Mouse (Mus musculus): ENCODE measurements at regions not wholly inside any gene's neighbourhood (a gene's known extent, or its start where the extent isn't known, plus 50 kb on each side); places are given as distances from the start of the nearest gene placed in this dataset.

DNA sequence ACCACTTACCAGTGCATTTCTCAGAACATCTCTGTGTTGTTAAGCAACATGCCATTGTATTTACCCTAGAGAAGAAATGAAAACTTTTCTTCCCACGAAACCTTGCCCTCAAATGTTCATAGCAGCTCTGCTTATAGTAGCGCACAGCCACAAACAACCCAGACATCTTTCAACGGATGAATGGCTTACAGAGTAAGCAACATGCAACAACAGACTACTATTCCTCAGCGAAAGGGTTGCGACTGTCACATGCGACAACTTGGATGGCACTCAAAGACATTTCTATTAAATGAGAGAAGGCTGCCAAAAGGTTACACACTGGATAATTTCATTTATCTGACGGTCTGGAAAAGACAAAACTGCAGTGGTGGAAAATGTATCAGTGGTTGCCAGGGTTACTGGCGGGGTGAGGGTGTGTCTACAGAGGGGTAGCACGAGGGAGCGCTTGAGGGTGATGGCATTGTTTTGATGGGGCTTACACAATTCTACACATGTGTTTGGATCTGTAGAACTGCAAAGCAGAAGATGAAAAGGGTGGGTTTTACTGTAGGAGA, 101.0 kb upstream of the 1600014C23Rik start:
- TF ChIP-seq CTCF (IDR thresholded peaks at IDR 0.05; ENCODE audit: insufficient read depth, low read depth, low read length) = no peak
- no peak for TF ChIP-seq POLR2A (IDR thresholded peaks at IDR 0.05; ENCODE audit: insufficient read depth, low read depth, low read length)
